Mouse (Mus musculus) c-Kit-positive CD71-positive TER-119-negative erythroid progenitor cells, embryonic 14.5 days (primary cell): ENCODE results near the gene Gm10486.
"Not testable (repeated sequence)": the region's sequence is repeated elsewhere in the genome, so short reads cannot be mapped to it uniquely, and the experiment has no call there.

Experiments
- DNase-seq: peaks from one replicate; pipeline ENCODE4 v3.0.0-alpha.2; 2013; ENCODE audit warnings: low read depth

Gm10486 gene

DNA sequence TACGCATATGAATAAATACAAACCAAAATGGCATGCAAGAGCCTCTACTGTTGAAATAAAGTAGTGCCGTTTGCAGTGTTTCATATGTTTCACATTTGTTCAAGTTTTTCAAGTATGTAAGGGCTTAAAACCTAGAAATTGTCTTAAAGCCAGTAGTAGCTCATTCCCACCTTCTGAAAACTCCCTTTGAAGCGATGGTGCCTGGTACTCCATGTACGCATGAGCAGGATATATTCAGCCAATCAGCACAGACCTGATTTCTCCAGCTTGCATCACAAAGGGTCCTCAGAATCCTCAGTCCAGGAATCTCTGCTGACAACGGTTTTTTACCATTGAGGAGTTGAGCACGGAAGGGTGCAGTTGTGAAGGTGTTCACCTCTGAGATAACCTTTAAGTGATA, at the start of gene Gm10486:
Gene Gm10486 (plus strand): TSS at position 301 of the 400 bp plus-strand sequence.
- not testable (repeated sequence) for DNase-seq
